Mouse (Mus musculus) CH12.LX (cell line): ENCODE data around the gene Ttyh3.

Source experiments
- CTCF ChIP-seq, 2 experiments: IDR thresholded peaks in 1 of 2; conservative IDR thresholded peaks in 1 of 2; 2 replicates each; pipeline ENCODE4 v1.5.1; 2011 to 2012; ENCODE audit warnings: low read depth in 2 of 2, low read length in 2 of 2, improper control_type of control experiment in 1 of 2, inconsistent platforms in 1 of 2, mild to moderate bottlenecking in 1 of 2, moderate library complexity in 1 of 2
- ELF1 ChIP-seq: IDR thresholded peaks from 2 replicates; pipeline ENCODE4 v1.6.1; 2014; ENCODE audit warnings: low read depth, mild to moderate bottlenecking, inconsistent platforms, low read length, improper control_type of control experiment
- EP300 ChIP-seq: IDR thresholded peaks from 2 replicates; pipeline ENCODE4 v1.6.1; 2011; ENCODE audit warnings: low read length, improper control_type of control experiment
- MAFK ChIP-seq: IDR thresholded peaks from 2 replicates; pipeline ENCODE4 v1.6.1; 2011; ENCODE audit warnings: low read length, improper control_type of control experiment; ENCODE audit not compliant: insufficient replicate concordance
- MAZ ChIP-seq: IDR thresholded peaks from 2 replicates; pipeline ENCODE4 v1.6.1; 2012; ENCODE audit warnings: low read depth, mild to moderate bottlenecking, inconsistent platforms, low read length, improper control_type of control experiment, moderate library complexity
- NELFE ChIP-seq: IDR thresholded peaks from 2 replicates; pipeline ENCODE4 v1.6.1; 2011; ENCODE audit warnings: low read depth, low read length, improper control_type of control experiment
- USF2 ChIP-seq: conservative IDR thresholded peaks from 2 replicates; pipeline ENCODE4 v1.6.1; 2011; ENCODE audit warnings: low read depth, low read length, improper control_type of control experiment

DNA sequence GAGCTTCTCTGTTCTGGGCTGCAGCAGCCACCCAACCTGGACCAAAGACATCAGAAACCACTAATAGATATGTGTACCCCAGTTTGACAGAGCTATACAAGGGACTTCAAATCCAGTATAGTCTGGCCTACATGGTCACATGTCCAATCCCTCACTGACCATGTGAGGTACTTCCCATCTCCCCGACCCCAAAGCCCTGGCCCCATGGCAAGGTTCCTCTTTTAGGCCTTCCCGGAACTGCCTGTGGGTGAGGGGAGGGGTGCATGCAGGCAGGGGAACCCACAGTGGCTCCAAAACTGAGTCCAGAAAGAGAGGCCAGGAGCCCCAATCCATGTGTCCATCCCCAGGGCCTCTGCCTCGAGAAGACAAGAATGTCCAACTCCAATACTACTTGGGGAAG lies 6.8 kb downstream of the Ttyh3 start:
- TF ChIP-seq CTCF (conservative IDR thresholded peaks at IDR 0.05 in 1 of 2, IDR thresholded peaks at IDR 0.05 in 1 of 2; ENCODE audit: low read depth in 2 of 2, low read length in 2 of 2) (no peak), MAZ (no peak), EP300 (no peak), ELF1 (no peak), USF2 (no peak), MAFK (no peak), NELFE (no peak)
